Mouse (Mus musculus) layer of hippocampus, adult 9-11 months (tissue): ENCODE results near the gene Slc7a8.

Experiments used
- DNase-seq: peaks from one replicate; pipeline ENCODE4 v3.0.0; 2022

Gene Slc7a8

DNA sequence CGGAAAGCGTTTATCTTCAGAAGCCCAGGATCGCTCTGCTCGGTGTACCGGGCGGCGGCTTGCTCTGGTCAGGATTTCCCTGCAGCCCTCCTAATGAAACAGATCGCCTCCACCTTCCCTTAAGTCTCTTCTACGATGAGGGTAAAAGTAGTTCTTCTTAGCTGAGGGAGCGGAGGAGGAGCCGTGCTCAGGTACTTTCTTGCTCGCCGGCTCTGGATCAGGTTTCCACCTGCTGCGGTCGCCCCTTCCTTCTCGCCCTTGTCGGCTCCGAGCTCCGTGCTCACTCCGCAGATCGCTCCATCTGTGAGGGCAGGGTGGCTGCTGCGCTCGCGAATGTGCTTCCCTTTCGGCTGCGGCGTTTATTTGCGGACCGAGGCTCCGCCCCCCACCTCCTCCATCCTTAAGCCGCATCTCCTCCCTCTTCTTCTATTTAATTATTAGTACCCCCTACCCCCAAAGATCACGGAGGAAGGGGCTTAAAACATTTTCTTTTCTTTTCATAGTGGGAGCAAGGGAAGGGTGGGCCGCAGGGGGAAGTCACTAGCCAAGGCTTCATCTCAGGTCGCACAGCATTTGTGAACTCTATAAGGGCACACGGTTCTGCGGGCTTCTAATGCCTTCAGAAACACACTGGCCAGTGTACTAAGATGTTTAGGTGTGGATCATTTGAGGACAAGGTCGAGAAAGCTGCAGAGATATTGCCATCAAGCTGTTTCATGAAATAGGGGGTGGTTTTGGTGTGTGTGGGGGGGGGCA is at the start of gene Slc7a8:
Slc7a8 (minus strand) TSS at position 337 of the 756 bp plus-strand sequence.
- peak; percentile 65 for DNase-seq

DNA sequence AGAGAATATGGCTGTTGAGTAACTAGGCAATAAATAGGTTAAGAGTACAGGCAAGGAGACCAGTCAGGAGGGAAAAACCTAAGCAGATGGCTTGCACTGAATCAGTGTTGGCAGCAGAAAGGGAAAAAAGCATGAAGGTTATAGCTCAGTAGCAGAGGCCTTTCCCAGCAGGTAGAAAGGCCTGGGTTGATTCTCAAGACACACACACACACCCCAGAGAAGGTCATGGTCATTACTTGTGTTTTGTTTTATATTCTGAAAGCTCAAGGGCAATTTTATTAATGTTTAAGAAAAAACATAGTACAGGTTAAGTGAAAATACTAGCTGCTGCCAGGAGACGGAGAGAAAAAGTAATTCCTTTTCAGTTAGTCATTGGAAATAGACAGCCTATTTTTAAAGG is 42.0 kb upstream of the Slc7a8 start:
- no peak for DNase-seq

DNA sequence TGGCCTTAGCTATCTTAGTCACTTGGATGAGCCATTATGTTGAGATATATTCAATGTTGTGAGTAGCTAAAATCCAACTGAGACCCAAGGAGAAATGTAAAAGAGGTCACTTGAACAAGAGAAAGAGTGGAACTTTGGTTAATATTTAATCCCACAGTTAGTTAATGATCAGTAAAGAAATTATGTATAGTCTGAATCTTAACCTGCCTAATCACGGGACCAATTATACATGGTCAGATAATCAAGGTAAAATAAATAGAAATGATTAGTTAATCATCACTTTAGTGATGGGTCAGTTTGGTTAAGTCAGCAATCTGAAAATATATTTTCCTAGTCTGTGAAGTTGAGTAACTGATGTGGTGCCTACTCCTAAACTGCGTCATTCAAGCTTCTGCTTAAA is 40.6 kb upstream of the Slc7a8 start:
- no peak for DNase-seq

DNA sequence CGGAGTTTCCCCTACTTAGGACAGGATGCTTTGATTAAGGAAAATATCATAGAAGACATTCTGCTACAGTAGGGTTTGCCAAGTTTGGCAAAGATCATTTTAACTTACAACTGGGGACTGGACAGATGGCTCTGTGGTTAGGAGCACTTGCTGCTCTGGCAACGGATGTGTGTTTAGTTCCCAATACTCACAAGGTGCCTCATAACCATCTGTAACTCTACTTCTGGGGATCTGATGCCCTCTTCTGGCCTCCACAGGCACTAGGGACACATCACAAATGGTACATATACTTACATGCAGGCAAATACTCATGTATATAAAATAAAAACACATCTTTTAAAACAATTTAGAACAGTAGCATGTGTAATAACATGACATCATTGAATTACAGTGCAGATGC is 36.0 kb upstream of the Slc7a8 start:
- DNase-seq: peak; percentile 53

DNA sequence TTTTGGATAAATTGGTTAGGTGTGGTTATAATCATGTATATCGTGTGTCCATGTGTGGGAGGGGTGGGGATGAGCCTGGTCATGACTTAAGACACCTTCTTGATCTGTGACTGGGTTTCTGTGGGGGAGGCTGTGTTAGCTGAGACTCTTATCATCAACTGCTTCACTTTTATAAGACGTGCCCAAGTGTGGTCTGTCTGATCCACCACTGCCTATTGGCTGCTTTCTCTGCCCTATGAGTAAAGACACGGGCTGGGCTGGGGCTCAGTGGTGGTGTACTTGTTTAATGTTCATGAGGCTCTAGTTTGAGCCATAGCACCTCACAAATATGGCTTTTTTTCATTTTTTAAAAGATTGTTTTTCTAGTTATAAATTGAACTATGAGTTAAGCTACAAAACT is 34.0 kb upstream of the Slc7a8 start:
- no peak for DNase-seq

DNA sequence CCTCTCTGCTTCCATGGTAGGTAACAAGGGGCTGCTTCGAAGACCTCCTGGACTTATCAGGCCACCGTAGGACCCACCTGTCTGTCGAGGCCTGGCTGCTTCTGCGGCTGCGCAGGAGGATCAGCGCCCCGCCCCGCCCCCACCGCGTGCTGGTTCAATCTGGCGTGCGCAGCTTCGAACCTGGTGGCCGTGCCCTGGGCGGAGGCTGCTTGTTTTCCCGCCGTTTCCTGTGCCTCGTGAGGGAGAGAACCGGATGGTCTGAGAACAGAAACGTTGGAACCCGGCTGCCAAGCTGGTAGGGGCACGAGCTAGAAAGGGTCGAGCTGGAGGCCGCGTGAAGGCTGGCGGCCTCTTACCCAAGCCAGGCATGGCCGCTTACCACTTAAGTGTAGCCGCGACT is 32.2 kb upstream of the Slc7a8 start, which contains the start of gene Rnf212b:
Rnf212b (plus strand) TSS at position 151 of the 400 bp plus-strand sequence.
- no peak for DNase-seq

DNA sequence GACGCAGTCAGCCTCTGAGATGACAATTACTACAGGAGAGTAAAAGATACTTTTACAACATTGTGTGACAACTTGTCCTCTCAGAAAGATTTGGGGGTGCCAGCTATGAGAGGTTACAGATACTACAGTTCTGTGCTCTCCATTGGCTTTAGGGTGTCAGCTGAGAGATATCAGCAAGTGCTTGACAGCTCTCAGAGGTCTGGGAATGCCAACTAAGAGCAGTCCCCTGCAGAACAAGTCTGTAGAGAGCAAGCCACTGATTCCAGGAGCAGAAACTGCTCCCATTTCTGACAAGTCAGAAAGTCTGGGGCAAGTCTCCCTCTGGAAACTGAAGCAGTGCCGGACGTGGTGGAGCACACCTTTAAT is 27.9 kb upstream of the Slc7a8 start:
- no peak for DNase-seq

DNA sequence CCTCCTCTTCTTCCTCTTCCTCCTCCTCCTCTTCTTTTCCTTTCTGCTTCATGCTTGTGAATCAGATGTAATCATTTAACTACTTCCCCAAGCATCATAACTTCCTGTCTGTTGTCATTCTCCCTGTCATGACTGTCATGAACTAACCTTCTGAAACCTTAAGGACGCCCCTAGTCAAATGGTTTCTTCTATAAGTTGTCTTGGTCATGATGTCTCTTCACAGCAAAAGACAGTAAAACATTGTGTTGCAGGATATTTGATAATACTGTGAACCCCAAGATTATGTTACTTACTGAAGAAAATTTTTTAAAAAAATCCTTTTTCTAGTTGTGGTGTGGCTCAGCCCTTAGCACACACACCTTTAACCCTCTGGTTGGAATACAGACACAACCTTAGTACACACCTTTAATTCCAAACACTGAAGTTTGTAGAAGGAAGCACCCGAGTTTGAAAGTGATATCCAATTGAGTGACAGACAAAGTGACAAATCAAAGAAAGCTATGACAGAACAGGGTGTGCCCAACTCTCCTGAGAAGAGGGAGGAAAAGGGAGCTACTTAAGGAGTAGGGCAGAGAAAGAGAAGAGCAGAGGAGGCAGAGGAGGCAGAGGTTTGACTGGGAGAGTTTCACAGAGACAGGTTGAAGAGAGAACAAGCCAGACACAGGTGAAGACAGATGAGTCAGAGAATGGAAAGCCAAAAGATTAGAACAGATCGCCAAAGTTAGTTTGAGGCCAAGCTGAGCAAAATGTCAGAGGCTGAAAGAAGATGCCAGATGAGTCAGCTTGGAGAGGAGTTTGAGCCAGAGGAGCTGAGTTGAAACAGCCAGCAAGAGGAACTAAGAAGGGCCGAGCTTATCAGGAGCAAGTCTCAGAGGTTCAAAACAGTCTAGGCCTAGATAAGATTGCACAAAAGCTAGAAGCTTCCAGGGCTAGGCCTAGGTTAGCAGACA is 27.2 kb upstream of the Slc7a8 start:
- DNase-seq: no peak

DNA sequence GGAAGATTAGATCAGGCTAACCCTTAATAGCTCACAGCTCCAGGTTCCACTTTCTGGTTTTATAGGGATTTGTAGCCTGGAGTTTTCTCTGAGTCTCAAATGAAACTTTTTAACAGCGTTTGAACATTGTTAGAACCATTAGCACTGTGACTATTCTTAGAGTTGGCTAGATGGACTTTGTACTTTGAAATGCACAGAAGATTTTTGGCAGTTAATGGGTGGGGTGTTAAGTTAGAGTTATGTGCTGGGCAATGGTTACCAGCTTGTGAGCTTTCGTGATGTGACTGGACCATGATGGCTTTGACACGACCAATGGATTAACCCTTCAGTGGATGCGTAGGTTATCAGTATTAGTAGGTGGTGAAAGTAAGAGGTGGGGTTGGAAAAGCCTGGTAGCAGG is 24.4 kb upstream of the Slc7a8 start:
- DNase-seq: no peak

DNA sequence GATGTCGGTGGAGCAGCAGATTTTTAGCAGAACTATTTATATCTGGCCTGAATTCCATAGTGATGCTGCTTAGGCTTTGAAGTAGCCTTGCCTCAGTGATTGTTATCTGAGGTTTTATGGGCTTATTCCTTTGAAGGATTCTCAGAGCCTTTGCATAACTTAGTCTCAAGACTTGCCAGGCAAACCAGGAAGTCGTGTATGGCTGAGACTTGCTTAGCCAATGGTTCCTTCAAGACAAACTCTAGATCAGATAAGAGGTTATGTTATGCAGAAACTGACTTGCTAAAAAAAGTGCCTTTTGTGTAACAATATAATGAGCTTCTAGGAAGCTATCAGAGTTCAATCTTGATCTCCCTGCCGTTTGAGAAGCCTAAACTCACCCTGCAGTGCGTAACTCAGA is 20.7 kb upstream of the Slc7a8 start:
- no peak for DNase-seq

DNA sequence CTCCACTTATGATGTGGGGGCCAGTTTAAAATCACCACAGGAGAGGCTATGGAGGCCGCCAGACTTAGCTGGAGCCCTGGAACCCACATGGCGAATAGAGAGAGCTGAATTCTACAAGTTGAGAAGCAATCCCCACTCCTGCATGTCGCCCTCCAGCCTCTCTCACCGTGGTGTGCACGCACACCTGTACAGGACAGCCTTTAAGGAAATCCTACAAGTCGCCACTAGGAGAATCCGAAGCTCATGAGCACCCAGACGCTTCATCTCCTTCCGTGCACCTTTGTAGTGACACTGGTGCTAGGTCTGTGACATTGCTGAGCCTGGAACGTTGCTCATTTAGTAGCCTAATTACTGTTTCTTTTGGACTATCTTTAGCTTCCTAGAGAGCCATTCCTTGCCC is 17.9 kb upstream of the Slc7a8 start:
- no peak for DNase-seq

DNA sequence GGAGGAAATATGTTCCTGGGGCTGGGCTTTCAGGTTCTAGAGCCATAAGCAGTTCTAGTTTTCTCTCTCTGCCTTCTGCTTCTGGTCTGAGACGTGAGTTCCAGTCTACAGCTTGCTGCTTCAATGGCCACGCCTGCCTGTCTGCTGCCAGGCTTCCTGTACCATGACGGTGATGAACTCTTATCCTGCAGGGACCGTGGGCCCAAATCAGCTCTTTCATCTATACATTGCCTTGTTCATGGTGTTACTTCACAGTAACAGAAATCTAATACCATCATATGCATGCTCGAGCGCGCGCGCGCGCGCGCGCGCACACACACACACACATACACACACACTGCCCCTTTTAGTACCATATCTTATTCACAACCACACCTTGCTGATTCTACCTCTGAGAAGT is 15.0 kb upstream of the Slc7a8 start:
- DNase-seq: no peak

DNA sequence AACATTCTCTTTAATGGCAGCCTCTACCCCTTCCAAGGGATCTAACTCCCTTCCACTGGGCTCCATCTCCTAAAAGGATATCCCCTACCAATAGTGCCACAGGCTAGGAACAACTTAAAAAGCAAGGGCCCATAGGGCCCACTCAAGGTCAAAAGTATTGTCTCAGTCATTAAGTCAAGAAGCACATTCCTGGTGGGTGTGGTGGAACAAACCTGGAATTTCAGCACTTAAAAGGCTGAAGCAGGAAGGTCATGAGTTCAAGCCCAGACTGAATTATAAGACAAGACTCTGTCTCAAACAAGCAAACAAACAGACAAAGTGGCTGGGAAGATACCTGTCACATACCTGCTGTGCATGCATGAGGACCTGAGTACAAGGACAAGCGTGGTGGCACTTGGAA is 14.2 kb upstream of the Slc7a8 start:
- no peak for DNase-seq

DNA sequence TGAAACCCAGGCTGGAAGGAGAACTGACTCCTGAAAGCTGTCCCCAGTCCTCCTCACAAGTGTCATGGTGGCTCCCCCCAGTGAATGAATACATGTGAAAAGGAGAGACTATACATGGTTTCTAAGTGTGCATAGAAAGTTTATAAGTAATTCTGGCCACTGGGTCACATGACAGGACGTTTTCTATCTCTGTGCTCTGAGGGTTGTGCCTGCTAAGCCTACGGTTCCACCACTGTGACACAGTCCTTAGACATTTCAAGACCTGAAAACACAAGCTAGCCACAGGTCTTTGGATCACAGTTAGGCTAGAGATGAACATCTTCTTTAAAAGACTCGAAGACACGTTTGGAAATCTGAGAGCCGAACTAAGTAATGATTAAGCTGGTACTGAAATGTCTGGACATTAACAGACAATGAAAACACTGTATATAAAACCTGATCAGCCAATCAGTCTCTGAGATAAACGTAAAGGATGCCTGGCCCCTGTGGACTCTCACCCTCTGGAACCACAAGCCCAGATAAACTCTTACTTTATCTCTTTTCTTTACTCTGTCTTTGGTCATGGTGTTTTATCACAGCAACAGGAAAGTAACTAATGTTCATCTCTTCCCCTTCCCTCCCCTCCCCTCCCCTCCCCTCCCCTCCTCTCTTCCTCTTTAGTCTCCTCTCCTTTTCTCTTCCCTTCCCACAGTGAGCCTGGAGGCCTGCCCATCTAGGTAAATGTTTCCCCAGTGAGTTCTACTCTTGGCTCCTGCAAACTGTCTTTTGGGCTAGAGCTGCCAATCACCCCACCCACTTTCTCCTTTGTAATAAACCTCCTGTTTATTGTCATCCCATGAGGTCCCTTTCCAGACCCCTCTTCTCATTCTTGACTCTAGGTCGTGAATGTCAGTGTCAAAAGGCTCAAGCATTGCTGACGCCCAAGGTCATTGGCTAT is 12.4 kb upstream of the Slc7a8 start:
- no peak for DNase-seq

DNA sequence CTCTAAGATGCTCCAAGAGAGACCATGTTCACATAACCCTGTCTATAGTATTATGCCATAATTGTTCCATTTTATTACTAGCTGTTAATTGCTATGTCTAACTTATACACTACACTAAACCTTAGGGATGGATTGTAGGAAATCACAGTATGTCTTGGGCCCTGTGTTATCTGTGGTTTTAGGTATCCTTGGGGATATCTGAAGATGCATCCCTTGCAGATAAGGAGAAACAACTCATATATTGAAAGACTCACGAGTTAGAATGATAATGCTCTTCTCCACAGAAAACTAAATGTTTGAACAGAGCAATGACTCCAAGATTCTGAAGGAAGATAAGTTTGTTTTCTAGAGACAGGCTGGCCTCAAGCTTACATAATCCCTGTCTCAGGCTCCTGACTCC is 11.6 kb upstream of the Slc7a8 start:
- no peak for DNase-seq

DNA sequence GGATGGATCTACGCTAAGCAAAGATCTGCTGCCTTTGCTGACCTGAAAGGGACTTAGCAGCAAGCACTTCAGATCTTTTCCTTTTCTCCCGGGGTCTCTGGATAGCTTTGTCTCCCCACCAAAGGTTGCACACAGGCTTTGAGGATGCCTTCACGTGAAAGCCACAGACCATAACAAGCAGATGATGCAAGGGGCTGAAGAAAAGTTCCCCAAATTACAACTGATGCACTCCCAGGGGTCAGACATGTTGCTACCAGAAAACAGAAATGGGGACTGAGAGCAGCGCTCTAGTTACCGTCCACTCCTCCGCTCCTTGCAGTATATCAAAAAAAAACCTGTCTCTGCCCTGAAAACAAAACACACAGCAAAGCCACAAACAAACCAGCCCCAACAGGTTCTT is 10.4 kb upstream of the Slc7a8 start:
- no peak for DNase-seq

DNA sequence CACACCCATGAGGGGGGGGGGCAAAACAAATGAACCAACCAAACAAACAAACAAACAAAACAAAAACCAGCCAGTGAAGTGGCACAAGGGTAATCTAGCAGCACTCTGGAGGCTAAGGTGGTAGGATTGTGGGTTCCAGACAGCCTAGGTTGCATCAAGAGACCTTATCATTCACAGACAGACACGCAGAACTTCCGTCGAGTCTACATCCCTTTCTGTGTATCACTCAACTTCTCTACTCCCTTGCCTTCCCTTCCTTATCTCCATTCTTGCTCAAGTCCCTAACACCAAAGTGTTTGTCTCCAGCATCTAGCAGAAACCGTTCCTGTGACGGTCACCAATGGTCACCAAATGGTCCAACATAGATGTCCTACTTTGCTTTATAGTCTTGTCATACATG is 6.5 kb upstream of the Slc7a8 start:
- no peak for DNase-seq

DNA sequence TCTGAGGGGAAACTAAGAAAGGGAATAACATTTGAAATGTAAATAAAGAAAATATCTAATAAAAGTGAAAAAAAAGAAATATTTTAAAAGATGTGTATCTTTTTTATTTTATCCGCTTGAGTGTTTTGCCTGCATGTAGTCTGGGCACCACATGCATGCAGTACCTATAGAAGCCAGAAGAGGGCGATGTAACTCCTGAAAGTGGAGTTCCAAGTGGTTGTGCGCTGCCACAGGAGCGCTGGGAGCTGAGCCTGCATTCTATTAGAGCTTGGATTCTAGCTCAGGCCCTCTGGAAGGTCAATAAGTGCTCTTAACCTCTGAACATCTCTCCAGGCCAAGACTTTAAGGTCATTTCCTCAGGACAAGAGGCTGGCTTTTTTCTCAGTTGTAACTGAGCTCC is 5.5 kb upstream of the Slc7a8 start:
- no peak for DNase-seq

DNA sequence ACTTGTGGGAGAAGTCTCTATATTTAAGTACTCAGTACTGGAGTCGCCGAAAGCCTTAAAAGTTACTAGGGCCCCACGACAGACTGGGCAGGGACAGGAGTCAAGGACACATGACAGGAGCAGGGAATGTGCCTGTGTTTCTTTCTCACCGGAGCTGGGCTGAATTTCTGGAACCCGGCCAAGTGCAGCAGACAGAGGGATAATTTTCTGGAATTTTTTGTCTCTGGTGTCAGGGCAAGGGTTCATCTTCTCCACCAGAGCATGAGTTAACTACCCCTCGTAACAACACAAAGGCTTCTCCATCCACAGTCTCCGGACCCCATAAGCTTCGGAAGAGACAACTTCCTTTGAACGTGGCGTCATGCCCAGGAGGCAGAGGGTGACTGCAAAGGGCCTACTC is 4.7 kb upstream of the Slc7a8 start:
- no peak for DNase-seq

DNA sequence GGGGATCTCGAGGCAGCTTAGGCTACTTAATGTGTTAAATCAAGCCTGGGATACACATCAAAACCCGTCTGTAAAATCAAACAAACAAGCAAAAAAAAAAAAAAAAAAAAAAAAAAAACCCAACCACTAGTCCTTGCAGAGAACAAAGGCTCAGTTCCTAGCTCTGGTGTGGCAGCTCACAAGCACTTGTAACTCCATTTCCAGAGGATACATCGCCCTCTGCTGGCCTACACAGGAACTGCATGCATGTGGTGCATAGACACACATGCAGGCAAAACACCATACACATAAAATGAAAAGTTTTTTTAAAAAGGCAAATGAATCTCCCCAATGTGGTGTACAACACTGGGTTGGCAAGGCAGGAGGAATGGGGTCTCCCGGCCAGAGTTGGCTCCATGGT is 4.2 kb upstream of the Slc7a8 start:
- peak; percentile 57 for DNase-seq

DNA sequence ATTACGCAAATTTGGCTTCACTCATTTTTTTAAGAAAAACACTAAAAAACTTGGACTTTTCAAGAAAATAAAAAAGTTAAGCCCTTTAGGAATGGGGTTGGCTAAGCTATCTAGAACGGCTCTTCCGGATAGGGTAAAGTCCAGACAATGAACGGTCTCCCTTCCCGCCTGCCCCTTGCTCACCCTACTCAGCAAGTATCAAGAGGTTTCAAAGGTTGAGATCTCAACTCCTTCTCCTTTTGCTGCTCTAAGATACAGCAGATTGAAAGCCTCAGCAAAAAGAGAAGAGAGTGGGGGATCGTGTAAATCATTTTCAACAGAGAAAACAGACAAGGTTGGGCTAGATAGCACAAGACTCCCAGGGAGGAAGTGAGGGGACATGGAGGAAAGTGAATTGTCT is 1.2 kb upstream of the Slc7a8 start:
- DNase-seq: no peak

DNA sequence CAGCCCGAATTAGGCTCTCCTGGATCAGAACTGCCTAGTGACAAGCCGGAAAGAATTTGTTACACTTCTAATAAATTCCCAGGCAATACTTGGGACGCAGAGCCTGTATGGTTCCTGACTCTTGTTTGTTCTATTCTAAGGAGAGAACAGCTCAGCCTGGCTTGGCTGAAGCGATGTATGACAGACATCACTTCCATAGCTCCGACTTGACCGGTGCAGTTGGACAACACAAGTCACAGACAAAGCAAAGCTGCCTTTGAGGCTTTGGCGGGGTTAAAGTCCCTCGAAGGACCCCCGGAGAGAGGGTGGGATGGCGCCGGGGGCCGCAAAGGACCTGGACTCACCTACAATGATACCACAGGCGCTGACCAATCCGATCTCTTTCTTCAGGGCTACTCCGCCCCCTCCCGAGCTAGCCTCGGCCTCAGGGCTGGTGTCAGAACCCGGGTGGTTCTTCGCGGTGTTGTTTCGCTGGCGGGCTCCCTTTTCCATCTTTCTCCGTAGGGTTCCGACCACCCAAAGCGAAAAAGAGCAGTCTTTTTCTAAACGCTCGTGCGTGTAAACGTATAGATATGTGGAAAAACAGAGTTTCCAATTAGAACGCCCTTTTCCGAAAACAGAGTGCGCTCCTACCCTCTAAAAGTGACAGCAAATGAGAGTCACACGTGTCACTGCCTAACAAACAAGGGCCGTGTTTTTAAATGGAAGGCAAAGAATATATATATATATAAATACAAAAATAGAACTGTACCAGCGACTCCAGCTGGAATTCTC is 723 bp downstream of the Slc7a8 start:
- peak; percentile 66 for DNase-seq
